Mouse (Mus musculus): ENCODE measurements around the gene Ndufa13. TPM values are rescaled to one million over a fixed set of nuclear protein-coding genes. Genes with fewer than 3 reads are reported as not detected.

Ndufa13 gene
- polyA plus RNA-seq, 1 experiment from 2014 or later = 233 TPM

DNA sequence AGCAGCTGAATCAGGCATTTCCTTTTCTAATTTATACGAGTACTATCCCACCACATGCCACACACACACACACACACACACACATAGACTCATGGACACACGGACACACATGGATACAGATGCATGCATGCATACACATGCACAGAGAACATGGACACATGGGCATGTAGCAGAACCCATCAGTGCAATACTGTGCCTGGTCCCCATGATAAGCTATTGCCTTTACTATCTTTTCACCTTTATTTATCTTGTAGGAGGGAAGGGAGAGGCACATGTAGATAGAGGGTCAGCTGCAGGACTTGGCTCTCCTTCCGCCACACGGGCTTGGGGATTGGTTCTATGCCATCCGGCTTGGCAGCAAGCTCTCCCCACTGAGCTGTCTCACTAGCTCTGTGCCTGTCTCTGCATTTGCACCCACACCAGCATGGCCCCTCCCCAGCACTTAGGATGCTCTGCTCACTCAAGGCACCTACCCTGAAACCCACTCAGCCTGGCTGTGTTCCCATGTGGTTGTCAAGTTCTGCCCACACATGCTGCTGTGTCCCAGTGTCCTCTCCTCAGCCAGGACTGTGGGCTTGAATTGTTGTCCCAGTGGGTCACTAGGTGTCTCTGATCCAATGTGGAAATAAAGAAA, 38.9 kb downstream of the Ndufa13 start:
- Histone ChIP-seq H3K27me3 (replicated peaks; ENCODE audit: control insufficient read depth, insufficient read depth, low read length) (no peaks in the 10 kb centered on the region), H3K9me3 (ENCODE audit: control insufficient read depth, low read length) (no peaks in the 10 kb centered on the region), H3K4me1 (ENCODE audit: control insufficient read depth, insufficient read depth, low read length) (no peaks in the 10 kb centered on the region), H3K9ac (ENCODE audit: low read depth, low read length) (no peak overlapping the region), H3K27ac (ENCODE audit: low read length) (no peak overlapping the region), H3K4me3 (ENCODE audit: low read length) (no peak overlapping the region), H3K4me2 (ENCODE audit: low read depth, low read length) (no peak overlapping the region), H3K36me3 (ENCODE audit: control insufficient read depth, insufficient read depth, low read length) (no peaks in the 10 kb centered on the region)
- ATAC-seq = no peak
- 80% methylated on average over 5 of the region's 5 CpGs for WGBS

DNA sequence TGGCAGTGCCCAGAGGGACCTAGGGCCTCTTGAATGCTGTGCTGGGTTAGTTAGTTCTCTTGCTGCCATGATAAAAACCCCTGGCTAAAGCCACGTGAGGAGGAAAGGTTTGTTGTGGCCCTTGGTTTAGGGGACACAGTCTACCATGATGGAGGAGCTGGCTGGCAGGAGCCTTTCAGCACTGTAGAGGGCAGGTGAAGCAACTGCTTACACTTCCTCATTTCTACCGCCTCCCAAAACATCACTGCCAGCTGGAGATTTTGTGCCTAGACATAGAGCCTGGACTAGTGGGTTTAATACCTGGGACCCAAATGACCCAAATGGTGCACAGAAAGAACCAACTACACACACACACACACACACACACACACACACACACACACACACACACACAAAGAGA, 41.1 kb downstream of the Ndufa13 start:
- Histone ChIP-seq H3K9ac (ENCODE audit: low read depth, low read length) (no peak overlapping the region), H3K4me1 (ENCODE audit: control insufficient read depth, insufficient read depth, low read length) (no peaks in the 10 kb centered on the region), H3K9me3 (ENCODE audit: control insufficient read depth, low read length) (no peaks in the 10 kb centered on the region), H3K27me3 (replicated peaks; ENCODE audit: control insufficient read depth, insufficient read depth, low read length) (no peaks in the 10 kb centered on the region), H3K4me2 (ENCODE audit: low read depth, low read length) (no peak overlapping the region), H3K36me3 (ENCODE audit: control insufficient read depth, insufficient read depth, low read length) (no peaks in the 10 kb centered on the region), H3K27ac (ENCODE audit: low read length) (no peak overlapping the region), H3K4me3 (ENCODE audit: low read length) (no peak overlapping the region)
- no peak for ATAC-seq
- WGBS = 58% methylated on average over 2 of the region's 2 CpGs

DNA sequence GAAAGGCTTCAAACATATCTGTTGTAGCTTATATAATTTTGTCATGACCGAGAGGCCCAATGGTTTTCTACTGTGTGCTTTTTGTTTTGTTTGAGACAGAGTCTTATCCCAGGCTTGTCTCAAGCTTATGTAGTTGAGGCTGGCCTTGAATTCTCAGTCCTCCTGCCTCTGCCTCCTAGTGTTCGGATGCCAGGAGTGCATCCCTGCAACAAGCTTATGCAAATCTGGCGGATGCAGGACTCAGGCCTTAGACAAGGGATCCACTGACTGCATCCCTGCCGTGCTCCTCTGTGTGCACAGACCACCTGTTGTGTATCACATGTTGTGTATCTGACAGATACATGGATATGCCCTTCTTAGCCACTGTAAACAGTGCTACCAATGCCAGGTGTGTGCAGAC, 41.6 kb downstream of the Ndufa13 start:
- 62% methylated on average over 4 of the region's 4 CpGs for WGBS

DNA sequence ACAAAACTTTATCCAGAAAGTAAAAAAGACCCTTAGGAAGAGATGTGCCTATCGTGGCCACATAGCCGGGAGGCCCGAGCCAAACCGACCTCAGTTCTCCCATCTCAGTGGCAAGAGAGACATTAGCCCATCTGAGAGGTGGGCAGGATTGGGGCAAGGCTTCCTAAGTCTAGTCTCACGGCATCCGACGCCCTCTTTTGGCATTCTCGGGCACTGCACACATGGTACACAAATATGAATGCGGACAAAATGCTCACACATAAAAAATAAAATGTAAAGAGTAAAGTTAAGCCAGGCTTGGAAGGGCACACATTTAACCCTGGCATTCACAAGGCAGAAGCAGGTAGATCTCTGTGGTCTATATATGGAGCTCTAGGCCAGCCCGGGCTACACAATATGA, 48.5 kb downstream of the Ndufa13 start:
- no peaks in the 10 kb centered on the region for H3K27me3 ChIP-seq (replicated peaks; ENCODE audit: control insufficient read depth, insufficient read depth, low read length)
- ATAC-seq = no peak
- H3K36me3 ChIP-seq (ENCODE audit: control insufficient read depth, insufficient read depth, low read length) = no peaks in the 10 kb centered on the region
- H3K4me2 ChIP-seq (ENCODE audit: low read depth, low read length) = no peak overlapping the region
- no peak overlapping the region for H3K4me3 ChIP-seq (ENCODE audit: low read length)
- no peaks in the 10 kb centered on the region for H3K4me1 ChIP-seq (ENCODE audit: control insufficient read depth, insufficient read depth, low read length)
- H3K9me3 ChIP-seq (ENCODE audit: control insufficient read depth, low read length) = no peaks in the 10 kb centered on the region
- H3K9ac ChIP-seq (ENCODE audit: low read depth, low read length) = no peak overlapping the region
- H3K27ac ChIP-seq (ENCODE audit: low read length) = no peak overlapping the region
- WGBS = 91% methylated on average over 10 of the region's 10 CpGs

More for the DNA sequence above, 41.6 kb downstream of the Ndufa13 start:
- H3K27ac ChIP-seq (ENCODE audit: low read length) = no peak overlapping the region
- no peak overlapping the region for H3K4me3 ChIP-seq (ENCODE audit: low read length)
- H3K36me3 ChIP-seq (ENCODE audit: control insufficient read depth, insufficient read depth, low read length) = no peaks in the 10 kb centered on the region
- no peak overlapping the region for H3K4me2 ChIP-seq (ENCODE audit: low read depth, low read length)
- H3K4me1 ChIP-seq (ENCODE audit: control insufficient read depth, insufficient read depth, low read length) = no peaks in the 10 kb centered on the region
- H3K27me3 ChIP-seq (replicated peaks; ENCODE audit: control insufficient read depth, insufficient read depth, low read length) = no peaks in the 10 kb centered on the region
- H3K9ac ChIP-seq (ENCODE audit: low read depth, low read length) = no peak overlapping the region
- no peaks in the 10 kb centered on the region for H3K9me3 ChIP-seq (ENCODE audit: control insufficient read depth, low read length)
- no peak for ATAC-seq

DNA sequence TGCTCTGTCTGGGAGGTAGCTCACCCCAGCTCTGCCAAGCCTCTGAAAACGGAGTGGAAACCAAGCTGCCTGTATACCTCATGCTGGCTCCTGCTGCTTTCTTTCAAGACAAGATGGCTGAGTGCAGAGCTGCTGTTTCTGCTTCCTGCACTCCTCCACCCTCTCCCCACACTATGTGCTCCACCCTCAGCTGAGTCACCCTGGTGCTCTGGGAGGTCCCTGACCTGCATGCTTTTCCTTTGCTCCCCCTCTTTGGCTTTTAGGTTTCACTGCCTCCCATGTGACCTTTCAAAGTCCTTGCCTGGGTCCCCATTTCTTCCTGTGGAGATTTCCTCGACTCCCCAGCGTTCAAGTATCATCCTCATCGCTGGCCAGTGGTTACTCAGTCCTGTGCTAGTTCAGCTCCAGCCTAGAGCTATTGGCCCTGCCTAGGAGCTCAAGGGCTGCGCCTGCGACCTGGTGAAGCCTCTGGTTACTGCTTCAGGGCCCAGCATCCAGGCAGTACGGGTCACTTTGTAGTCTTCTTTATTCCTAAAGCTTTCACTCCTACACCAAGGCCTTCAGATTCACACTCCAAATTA, 51.3 kb downstream of the Ndufa13 start:
- no peak overlapping the region for H3K27ac ChIP-seq (ENCODE audit: low read length)
- no peaks in the 10 kb centered on the region for H3K27me3 ChIP-seq (replicated peaks; ENCODE audit: control insufficient read depth, insufficient read depth, low read length)
- H3K9me3 ChIP-seq (ENCODE audit: control insufficient read depth, low read length) = no peaks in the 10 kb centered on the region
- H3K4me1 ChIP-seq (ENCODE audit: control insufficient read depth, insufficient read depth, low read length) = no peaks in the 10 kb centered on the region
- H3K36me3 ChIP-seq (ENCODE audit: control insufficient read depth, insufficient read depth, low read length) = no peaks in the 10 kb centered on the region
- H3K4me3 ChIP-seq (ENCODE audit: low read length) = no peak overlapping the region
- no peak overlapping the region for H3K4me2 ChIP-seq (ENCODE audit: low read depth, low read length)
- no peak for ATAC-seq
- WGBS = 77% methylated on average over 7 of the region's 7 CpGs
- H3K9ac ChIP-seq (ENCODE audit: low read depth, low read length) = no peak overlapping the region

DNA sequence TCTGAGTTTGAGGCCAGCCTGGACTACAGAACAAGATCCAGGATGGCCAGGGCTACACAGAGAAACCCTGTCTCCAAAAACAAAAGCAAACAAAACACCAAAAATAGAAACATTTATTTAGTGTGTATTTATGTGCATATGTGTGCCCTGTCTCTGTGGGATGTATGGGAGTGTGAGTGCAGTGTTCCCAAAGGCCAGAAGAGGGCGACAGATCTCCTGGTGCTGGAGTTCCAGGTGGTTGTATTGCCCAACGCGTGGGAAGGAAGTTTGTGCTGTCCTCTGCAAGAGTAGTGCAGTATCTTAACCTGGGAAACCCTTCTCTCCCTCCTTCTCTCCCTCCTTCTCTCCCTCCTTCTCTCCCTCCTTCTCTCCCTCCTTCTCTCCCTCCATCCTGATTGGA, 52.5 kb downstream of the Ndufa13 start:
- Histone ChIP-seq H3K27ac (ENCODE audit: low read length) (no peak overlapping the region), H3K9me3 (ENCODE audit: control insufficient read depth, low read length) (no peaks in the 10 kb centered on the region), H3K4me3 (ENCODE audit: low read length) (no peak overlapping the region), H3K27me3 (replicated peaks; ENCODE audit: control insufficient read depth, insufficient read depth, low read length) (no peaks in the 10 kb centered on the region), H3K9ac (ENCODE audit: low read depth, low read length) (no peak overlapping the region), H3K4me1 (ENCODE audit: control insufficient read depth, insufficient read depth, low read length) (no peaks in the 10 kb centered on the region), H3K36me3 (ENCODE audit: control insufficient read depth, insufficient read depth, low read length) (no peaks in the 10 kb centered on the region), H3K4me2 (ENCODE audit: low read depth, low read length) (no peak overlapping the region)
- ATAC-seq = no peak
- whole genome bisulfite sequencing = 37% methylated on average over 3 of the region's 3 CpGs

DNA sequence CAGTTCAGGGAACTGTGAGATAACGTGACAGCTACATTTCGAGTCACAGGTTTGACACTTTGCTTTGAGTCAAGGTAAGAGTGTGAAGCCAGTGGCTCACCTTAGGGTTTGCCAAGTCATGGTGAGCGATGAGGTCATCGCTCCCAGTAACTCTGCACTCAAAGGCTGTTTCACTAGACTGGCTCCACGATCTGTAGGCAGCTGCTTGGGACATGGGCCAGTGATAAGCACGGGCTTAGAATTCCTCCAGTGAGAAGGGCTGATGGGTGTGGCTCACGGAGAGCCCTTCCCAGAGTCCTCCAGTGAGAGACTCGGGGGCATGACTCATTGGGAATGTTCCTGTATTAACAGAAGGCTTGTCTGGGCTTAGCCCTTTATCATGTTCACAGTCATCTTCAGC, 53.4 kb downstream of the Ndufa13 start:
- Histone ChIP-seq H3K27ac (ENCODE audit: low read length) (no peak overlapping the region), H3K4me3 (ENCODE audit: low read length) (no peak overlapping the region), H3K4me1 (ENCODE audit: control insufficient read depth, insufficient read depth, low read length) (no peaks in the 10 kb centered on the region), H3K36me3 (ENCODE audit: control insufficient read depth, insufficient read depth, low read length) (no peaks in the 10 kb centered on the region), H3K9ac (ENCODE audit: low read depth, low read length) (no peak overlapping the region), H3K9me3 (ENCODE audit: control insufficient read depth, low read length) (no peaks in the 10 kb centered on the region), H3K27me3 (replicated peaks; ENCODE audit: control insufficient read depth, insufficient read depth, low read length) (no peaks in the 10 kb centered on the region), H3K4me2 (ENCODE audit: low read depth, low read length) (no peak overlapping the region)
- 73% methylated on average over 8 of the region's 8 CpGs for WGBS
- ATAC-seq = peak; percentile 91

DNA sequence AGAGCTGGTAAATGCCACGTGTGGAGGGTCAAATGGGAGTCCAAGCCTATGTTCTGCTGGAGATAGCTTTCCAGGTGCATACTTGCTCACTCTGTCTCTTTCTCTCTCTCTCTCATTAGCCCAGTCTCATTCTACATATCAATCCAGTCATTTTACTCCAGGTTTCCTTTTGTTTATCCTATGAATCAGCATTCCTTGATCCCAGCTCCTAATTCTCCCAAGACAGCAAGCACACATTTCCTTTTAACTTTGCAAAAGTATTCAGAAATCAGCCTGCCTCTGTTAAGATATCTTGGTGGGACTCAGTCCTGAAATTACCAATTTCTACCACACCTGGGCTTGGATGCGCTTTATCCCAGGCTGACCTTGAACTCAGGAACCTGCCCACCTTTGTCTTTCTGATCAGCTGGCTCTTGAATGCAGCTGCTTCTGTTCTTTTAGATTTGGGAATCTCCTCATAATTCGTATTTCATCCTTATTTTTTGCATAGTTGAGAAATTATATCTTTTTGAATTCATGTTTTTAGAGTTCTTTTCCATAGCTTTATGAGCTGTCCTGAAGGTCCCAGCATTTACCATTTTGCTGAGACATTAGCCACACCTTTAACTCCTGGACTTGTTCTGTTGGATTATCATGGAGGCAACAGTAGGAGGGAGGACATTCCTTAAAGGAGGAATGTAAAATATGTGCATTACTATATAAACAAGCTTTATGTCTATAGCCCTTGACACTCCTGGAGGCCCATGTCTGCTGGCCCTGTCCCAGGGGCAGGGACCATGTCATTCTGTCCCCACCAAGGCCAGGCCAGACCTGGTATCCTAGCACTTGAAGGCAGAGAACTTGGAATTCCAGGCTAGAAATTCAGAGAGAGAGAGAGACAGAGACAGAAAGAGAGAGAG, 54.9 kb downstream of the Ndufa13 start:
- ATAC-seq = no peak
- Histone ChIP-seq H3K4me2 (ENCODE audit: low read depth, low read length) (no peak overlapping the region), H3K27me3 (replicated peaks; ENCODE audit: control insufficient read depth, insufficient read depth, low read length) (no peaks in the 10 kb centered on the region), H3K9ac (ENCODE audit: low read depth, low read length) (no peak overlapping the region), H3K36me3 (ENCODE audit: control insufficient read depth, insufficient read depth, low read length) (no peaks in the 10 kb centered on the region), H3K9me3 (ENCODE audit: control insufficient read depth, low read length) (no peaks in the 10 kb centered on the region), H3K27ac (ENCODE audit: low read length) (no peak overlapping the region), H3K4me1 (ENCODE audit: control insufficient read depth, insufficient read depth, low read length) (no peaks in the 10 kb centered on the region), H3K4me3 (ENCODE audit: low read length) (no peak overlapping the region)
- 75% methylated on average over 3 of the region's 3 CpGs for WGBS

Data from intestine, embryonic 16.5 days (tissue).